Mouse (Mus musculus) heart, postnatal 0 days (tissue): Measurements from ENCODE around the gene Serpina16.

ENCODE experiments used
- CTCF ChIP-seq: IDR thresholded peaks from 2 replicates; pipeline ENCODE4 v1.5.1; 2016; ENCODE audit warnings: antibody characterized with exemption, control low read depth, low read depth
- EP300 ChIP-seq: IDR thresholded peaks from 2 replicates; pipeline ENCODE4 v1.6.1; 2016; ENCODE audit warnings: antibody characterized with exemption, low read depth

DNA sequence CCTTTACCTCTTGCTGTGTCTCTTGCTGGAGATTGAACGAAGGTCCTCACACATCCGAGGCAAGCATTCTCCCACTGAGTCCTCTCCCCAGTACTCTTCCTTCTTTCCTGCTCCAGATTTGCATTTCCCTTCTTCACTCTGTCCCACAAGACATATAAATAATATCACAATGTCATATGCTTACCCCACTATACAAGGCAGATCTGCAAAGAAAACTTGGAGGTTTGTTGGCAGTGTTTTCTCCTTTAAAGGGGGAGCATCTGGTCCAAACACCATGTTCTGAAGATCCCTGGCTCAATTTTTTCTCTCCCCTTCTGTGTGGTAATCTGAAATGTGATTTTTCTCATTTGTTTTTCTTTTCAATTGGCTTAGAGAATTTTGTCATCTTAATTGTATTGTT is 41.5 kb downstream of the Serpina16 start:
- no peak for TF ChIP-seq CTCF
- no peak for TF ChIP-seq EP300
